Mouse (Mus musculus) stomach, postnatal 0 days (tissue): ENCODE measurements around the gene H1fnt. TPM values are rescaled to one million over a fixed set of nuclear protein-coding genes. Genes with fewer than 3 reads are reported as not detected.

Experiments used
- ATAC-seq: fragments of 200-750 bp; cut with Nextera tagmentation; 2 replicates; pipeline ENCODE4 v1.8.0; 2017; ENCODE audit not compliant: low FRiP score, low TSS enrichment
- DNase-seq: peaks from one replicate; pipeline ENCODE4 v3.0.0-alpha.2; 2016; ENCODE audit warnings: low spot score
- H3K27ac ChIP-seq: fragments of 300-500 bp; sonication (generic); replicated peaks from 2 replicates; pipeline ENCODE4 v1.5.1; 2014; ENCODE audit warnings: mild to moderate bottlenecking, control low read depth
- H3K27me3 ChIP-seq: fragments of 300-500 bp; sonication (generic); 2 replicates; pipeline ENCODE4 v1.6.1; 2014; ENCODE audit warnings: low read length; ENCODE audit not compliant: control insufficient read depth, insufficient read depth
- H3K36me3 ChIP-seq: fragments of 300-500 bp; sonication (generic); 2 replicates; pipeline ENCODE4 v1.6.1; 2014; ENCODE audit warnings: low read length, mixed read lengths; ENCODE audit not compliant: control insufficient read depth, insufficient read depth
- H3K4me1 ChIP-seq: fragments of 300-500 bp; sonication (generic); replicated peaks from 2 replicates; pipeline ENCODE4 v1.6.1; 2014; ENCODE audit warnings: antibody characterized with exemption; ENCODE audit not compliant: control insufficient read depth, insufficient read depth
- H3K4me2 ChIP-seq: fragments of 300-500 bp; sonication (generic); replicated peaks from 2 replicates; pipeline ENCODE4 v1.6.1; 2014; ENCODE audit warnings: low read depth, mild to moderate bottlenecking, control low read depth, moderate library complexity
- H3K4me3 ChIP-seq: fragments of 300-500 bp; sonication (generic); 2 replicates; pipeline ENCODE4 v1.5.1; 2014; ENCODE audit warnings: low read depth, low read length, control low read depth
- H3K9ac ChIP-seq: fragments of 300-500 bp; sonication (generic); 2 replicates; pipeline ENCODE4 v1.6.1; 2014; ENCODE audit warnings: mild to moderate bottlenecking, low read length, control low read depth, mixed read lengths
- H3K9me3 ChIP-seq: fragments of 300-500 bp; sonication (generic); 2 replicates; pipeline ENCODE4 v1.6.1; 2016; ENCODE audit warnings: low read length; ENCODE audit not compliant: control insufficient read depth
- CTCF ChIP-seq: IDR thresholded peaks from 2 replicates; pipeline ENCODE4 v1.5.1; 2016; ENCODE audit warnings: antibody characterized with exemption, low read depth, mild to moderate bottlenecking, moderate library complexity
- EP300 ChIP-seq: optimal IDR thresholded peaks from 2 replicates; pipeline ENCODE3; 2016; ENCODE audit warnings: antibody characterized with exemption
- WGBS: fragments of 180-500 bp; shearing (Covaris S2); extraction: QIAGEN DNeasy Blood & Tissue Kit; methylation state at CpG from one replicate; pipeline ENCODE4 v1.1.7; 2014; 5-methylcytosine and 5-hydroxymethylcytosine counted together
- polyA plus RNA-seq: library from polyadenylated mRNA; unstranded; fragments of >200 nt; fragmentation: Nextera tagmentation; extraction: Ambion mirVana; gene quantifications from 2 replicates; pipeline ENCODE4 v1.2.1, GENCODE M21; 2015

Gene H1fnt
- polyA plus RNA-seq, 1 experiment from 2014 or later: not detected

DNA sequence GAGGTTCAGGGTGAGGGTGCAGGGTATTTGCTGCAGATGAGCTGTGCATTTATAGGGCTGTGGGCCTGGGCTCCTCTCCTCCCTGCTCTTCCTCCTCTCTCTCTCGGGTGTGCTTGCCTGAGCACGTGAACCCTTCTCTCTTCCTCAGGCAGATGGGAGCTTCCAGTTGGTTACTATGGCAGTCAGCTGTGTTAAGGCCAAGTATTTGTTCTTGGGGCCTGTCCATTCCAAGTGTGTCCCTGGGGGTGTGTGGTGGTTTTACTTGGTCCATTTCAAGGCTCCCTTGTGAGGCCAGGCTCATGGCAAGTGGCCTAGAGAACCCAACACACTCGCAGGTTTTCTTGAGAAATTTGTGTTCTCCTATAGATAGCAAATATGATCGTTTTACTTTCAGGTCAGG is 36.2 kb downstream of the H1fnt start, which contains the start of the genes Gm44579 and Olfr287:
Gene Gm44579, minus strand, starts transcription at position 101 of the 400 bp plus-strand sequence.
Gene Olfr287, minus strand, starts transcription at position 180 of the 400 bp plus-strand sequence.
- Histone ChIP-seq H3K9me3 (no peaks in the 10 kb centered on the region), H3K4me1 (no peaks in the 10 kb centered on the region), H3K4me2 (no peak within 1 kb of the TSS), H3K9ac (no peak within 1 kb of the TSS), H3K36me3 (no peaks in the 10 kb centered on the region), H3K4me3 (no peak within 1 kb of the TSS), H3K27ac (no peak within 1 kb of the TSS), H3K27me3 (no peaks in the 10 kb centered on the region)
- DNase-seq: no peak
- no peak for TF ChIP-seq EP300
- no peak for TF ChIP-seq CTCF
- ATAC-seq: no peak
- WGBS: 53% methylated on average over 4 of the region's 4 CpGs

DNA sequence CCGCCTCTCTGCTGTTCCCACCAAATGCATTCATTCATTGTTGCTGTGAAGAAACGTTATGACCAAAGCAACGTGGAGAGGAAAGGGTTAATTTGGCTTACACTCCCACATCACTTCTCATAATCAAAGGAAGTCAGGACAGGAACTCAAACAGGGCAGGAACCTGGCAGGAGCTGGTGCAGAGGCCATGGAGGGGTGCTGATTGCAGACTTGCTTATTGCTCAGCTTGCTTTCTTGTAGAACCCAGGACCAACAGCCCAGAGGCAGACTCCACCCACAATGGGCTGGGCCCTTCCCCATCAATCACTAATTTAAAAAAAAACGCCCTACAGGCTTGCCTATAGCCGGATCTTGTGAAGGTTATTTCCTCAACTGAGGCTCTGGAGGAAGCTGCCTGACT is 43.0 kb downstream of the H1fnt start:
- DNase-seq (no peak), ATAC-seq (no peak)
- no peaks in the 10 kb centered on the region for H3K9me3 ChIP-seq
- no peak overlapping the region for H3K27ac ChIP-seq
- no peak overlapping the region for H3K4me3 ChIP-seq
- no peaks in the 10 kb centered on the region for H3K4me1 ChIP-seq
- H3K4me2 ChIP-seq: no peak overlapping the region
- H3K27me3 ChIP-seq: no peaks in the 10 kb centered on the region; the same call in 1 of the 2 replicates
- no peaks in the 10 kb centered on the region for H3K36me3 ChIP-seq
- WGBS: 59% methylated on average over 5 of the region's 5 CpGs
- TF ChIP-seq CTCF: no peak
- no peak for TF ChIP-seq EP300
- H3K9ac ChIP-seq: no peak overlapping the region

DNA sequence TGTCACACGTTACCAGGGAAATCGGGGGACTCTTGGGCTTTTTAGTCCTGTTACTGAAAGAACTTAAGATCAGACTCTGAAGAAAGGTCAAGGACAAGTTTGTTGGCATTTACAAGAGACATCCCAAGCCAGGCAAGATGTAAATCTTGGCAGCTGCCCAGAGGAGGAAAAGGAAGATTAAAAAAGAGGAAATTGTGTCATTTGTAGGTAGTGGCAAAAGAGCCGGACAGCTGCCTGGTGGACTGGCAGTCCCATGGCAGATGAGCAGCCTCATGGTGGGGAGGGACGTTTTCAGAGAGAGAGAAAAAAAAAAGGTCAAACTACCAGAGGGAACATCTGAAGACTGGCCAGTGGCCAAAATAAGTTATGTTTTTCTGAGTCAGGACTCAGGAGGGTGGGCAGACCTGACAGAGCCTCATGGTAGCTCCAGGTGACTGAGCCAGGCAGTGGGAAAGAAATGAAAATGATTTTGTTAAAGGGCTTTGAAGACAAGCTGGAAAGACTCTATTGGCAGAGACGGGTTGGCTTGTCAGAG is 43.7 kb downstream of the H1fnt start:
- WGBS: 70% methylated on average over 5 of the region's 5 CpGs
- no peaks in the 10 kb centered on the region; the same call in 1 of the 2 replicates for H3K27me3 ChIP-seq
- no peaks in the 10 kb centered on the region for H3K9me3 ChIP-seq
- no peak overlapping the region for H3K4me3 ChIP-seq
- no peak overlapping the region for H3K4me2 ChIP-seq
- ATAC-seq (no peak), DNase-seq (no peak)
- H3K9ac ChIP-seq: no peak overlapping the region
- H3K27ac ChIP-seq: no peak overlapping the region
- no peaks in the 10 kb centered on the region for H3K36me3 ChIP-seq
- TF ChIP-seq CTCF (no peak), EP300 (no peak)
- H3K4me1 ChIP-seq: no peaks in the 10 kb centered on the region

GRCm38 (mm10) chr15:98209676-98210075 is 47.4 kb downstream of the H1fnt start:
- Histone ChIP-seq H3K27me3 (no peaks in the 10 kb centered on the region; the same call in 1 of the 2 replicates), H3K9me3 (no peaks in the 10 kb centered on the region), H3K9ac (no peak overlapping the region), H3K36me3 (no peaks in the 10 kb centered on the region), H3K4me2 (no peak overlapping the region), H3K4me3 (no peak overlapping the region), H3K27ac (no peak overlapping the region), H3K4me1 (no peaks in the 10 kb centered on the region)
- 77% methylated on average over 7 of the region's 7 CpGs for WGBS
- TF ChIP-seq CTCF (no peak), EP300 (no peak)
- ATAC-seq (no peak), DNase-seq (no peak)

Other genes with a start within 250 kb of the H1fnt start
- 15.5 and 16.7 TPM in 2 replicates for gene Pfkm, start 164.7 kb downstream of the H1fnt start, polyA plus RNA-seq
- gene Senp1, start 163.5 kb downstream of the H1fnt start, polyA plus RNA-seq: 10.0 and 10.8 TPM in 2 replicates
- gene Asb8, start 91.7 kb downstream of the H1fnt start, polyA plus RNA-seq: 31.3 and 31.9 TPM in 2 replicates
- gene Ccdc184, start 90.1 kb downstream of the H1fnt start, polyA plus RNA-seq: 0.92 and 0.95 TPM in 2 replicates
- gene Olfr288, start 61.8 kb downstream of the H1fnt start, polyA plus RNA-seq: not detected in 2 replicates
- not detected in 2 replicates for gene Gm44579, start 36.3 kb downstream of the H1fnt start, polyA plus RNA-seq
- not detected in 2 replicates for gene Olfr287, start 36.2 kb downstream of the H1fnt start, polyA plus RNA-seq
- gene Olfr286, start 22.8 kb downstream of the H1fnt start, polyA plus RNA-seq: not detected in 2 replicates
- gene Zfp641, start 38.9 kb upstream of the H1fnt start, polyA plus RNA-seq: 0.22 and 0.30 TPM in 2 replicates
- not detected in 2 replicates for gene Olfr285, start 60.1 kb upstream of the H1fnt start, polyA plus RNA-seq
- not detected in 2 replicates for gene Olfr284, start 83.7 kb upstream of the H1fnt start, polyA plus RNA-seq
- gene Olfr283, start 123.7 kb upstream of the H1fnt start, polyA plus RNA-seq: not detected in 2 replicates
- gene Olfr282, start 173.9 kb upstream of the H1fnt start, polyA plus RNA-seq: not detected in 2 replicates
- not detected in 2 replicates for gene Olfr281, start 195.3 kb upstream of the H1fnt start, polyA plus RNA-seq
- gene OR5BS1P, start 212.6 kb upstream of the H1fnt start, polyA plus RNA-seq: not detected in 2 replicates
- gene Lalba, start 225.4 kb upstream of the H1fnt start, polyA plus RNA-seq: 0.42 and 0.70 TPM in 2 replicates
- not detected in 2 replicates for gene Olfr279, start 235.1 kb upstream of the H1fnt start, polyA plus RNA-seq